Mouse (Mus musculus): Measurements from ENCODE around the gene Gm45753. TPM values are rescaled to one million over a fixed set of nuclear protein-coding genes. Genes with fewer than 3 reads are reported as not detected.

The Gm45753 gene
- total RNA-seq, 2 experiments from 2014 or later, result not detected

- ATAC-seq (replicated peaks; ENCODE audit: low FRiP score, poor library complexity, severe bottlenecking), result no peak
Observed at GRCm38 (mm10) chr8:45281630-45282029, 26.6 kb downstream of the Gm45753 start.

GRCm38 (mm10) chr8:45277453-45277852 lies 30.8 kb downstream of the Gm45753 start:
- no peak for ATAC-seq (replicated peaks; ENCODE audit: low FRiP score, poor library complexity, severe bottlenecking)

- no peak for ATAC-seq (replicated peaks; ENCODE audit: low FRiP score, poor library complexity, severe bottlenecking)
Observed at GRCm38 (mm10) chr8:45274317-45274716, 33.9 kb downstream of the Gm45753 start.

GRCm38 (mm10) chr8:45269056-45269455 lies 39.2 kb downstream of the Gm45753 start:
- ATAC-seq (replicated peaks; ENCODE audit: low FRiP score, poor library complexity, severe bottlenecking), result no peak

- ATAC-seq (replicated peaks; ENCODE audit: low FRiP score, poor library complexity, severe bottlenecking), result no peak
Observed at GRCm38 (mm10) chr8:45268485-45268884, 39.8 kb downstream of the Gm45753 start.

- ATAC-seq (replicated peaks; ENCODE audit: low FRiP score, poor library complexity, severe bottlenecking), result no peak
Observed at GRCm38 (mm10) chr8:45267611-45268391, 40.5 kb downstream of the Gm45753 start.

GRCm38 (mm10) chr8:45266993-45267392 lies 41.3 kb downstream of the Gm45753 start:
- ATAC-seq (replicated peaks; ENCODE audit: low FRiP score, poor library complexity, severe bottlenecking), result no peak

GRCm38 (mm10) chr8:45264918-45265317 lies 43.3 kb downstream of the Gm45753 start:
- ATAC-seq (replicated peaks; ENCODE audit: low FRiP score, poor library complexity, severe bottlenecking), result no peak

GRCm38 (mm10) chr8:45262851-45263250 lies 45.4 kb downstream of the Gm45753 start:
- ATAC-seq (replicated peaks; ENCODE audit: low FRiP score, poor library complexity, severe bottlenecking), result no peak

- no peak for ATAC-seq (replicated peaks; ENCODE audit: low FRiP score, poor library complexity, severe bottlenecking)
Observed at GRCm38 (mm10) chr8:45261920-45262319, 46.3 kb downstream of the Gm45753 start, which contains the start of gene F11. TSS of gene F11 (minus strand) at chr8:45262031.

GRCm38 (mm10) chr8:45258421-45258820 lies 49.8 kb downstream of the Gm45753 start:
- no peak for ATAC-seq (replicated peaks; ENCODE audit: low FRiP score, poor library complexity, severe bottlenecking)

- ATAC-seq (replicated peaks; ENCODE audit: low FRiP score, poor library complexity, severe bottlenecking), result no peak
Observed at GRCm38 (mm10) chr8:45255040-45255439, 53.2 kb downstream of the Gm45753 start.

GRCm38 (mm10) chr8:45254194-45254842 lies 53.9 kb downstream of the Gm45753 start:
- no peak for ATAC-seq (replicated peaks; ENCODE audit: low FRiP score, poor library complexity, severe bottlenecking)

GRCm38 (mm10) chr8:45253586-45253985 lies 54.7 kb downstream of the Gm45753 start:
- ATAC-seq (replicated peaks; ENCODE audit: low FRiP score, poor library complexity, severe bottlenecking), result no peak

GRCm38 (mm10) chr8:45253111-45253510 lies 55.2 kb downstream of the Gm45753 start:
- ATAC-seq (replicated peaks; ENCODE audit: low FRiP score, poor library complexity, severe bottlenecking), result no peak

- ATAC-seq (replicated peaks; ENCODE audit: low FRiP score, poor library complexity, severe bottlenecking), result no peak
Observed at GRCm38 (mm10) chr8:45246307-45246706, 62.0 kb downstream of the Gm45753 start.

GRCm38 (mm10) chr8:45239363-45239762 lies 68.9 kb downstream of the Gm45753 start:
- no peak for ATAC-seq (replicated peaks; ENCODE audit: low FRiP score, poor library complexity, severe bottlenecking)

- no peak for ATAC-seq (replicated peaks; ENCODE audit: low FRiP score, poor library complexity, severe bottlenecking)
Observed at GRCm38 (mm10) chr8:45238282-45238681, 70.0 kb downstream of the Gm45753 start.

- ATAC-seq (replicated peaks; ENCODE audit: low FRiP score, poor library complexity, severe bottlenecking), result no peak
Observed at GRCm38 (mm10) chr8:45236164-45236912, 71.9 kb downstream of the Gm45753 start.

- ATAC-seq (replicated peaks; ENCODE audit: low FRiP score, poor library complexity, severe bottlenecking), result no peak
Observed at GRCm38 (mm10) chr8:45235228-45235627, 73.0 kb downstream of the Gm45753 start.

GRCm38 (mm10) chr8:45233256-45233655 lies 75.0 kb downstream of the Gm45753 start:
- no peak for ATAC-seq (replicated peaks; ENCODE audit: low FRiP score, poor library complexity, severe bottlenecking)

Data from erythroblast, adult 5-6 weeks (primary cell).